Mouse (Mus musculus): ENCODE data around the gene Cdca5. TPM values are rescaled to one million over a fixed set of nuclear protein-coding genes. Genes with fewer than 3 reads are reported as not detected.

The Cdca5 gene
- polyA plus RNA-seq, 1 experiment from 2014 or later: 0.73 TPM

Other genes starting within 250 kb of the Cdca5 start
- gene Frmd8, start 209.7 kb upstream of the Cdca5 start, polyA plus RNA-seq (2014; fragmentation: Illumina TruSeq; extraction: RNeasy Lipid Tissue Mini Kit (QIAGEN cat#74804); ENCODE audit: insufficient read depth, low read depth, low replicate concordance): 15.0 TPM
- gene Slc25a45, start 207.2 kb upstream of the Cdca5 start, polyA plus RNA-seq (2014; fragmentation: Illumina TruSeq; extraction: RNeasy Lipid Tissue Mini Kit (QIAGEN cat#74804); ENCODE audit: insufficient read depth, low read depth, low replicate concordance): 10.0 TPM
- 0.60 TPM for gene Tigd3, start 190.8 kb upstream of the Cdca5 start, polyA plus RNA-seq (2014; fragmentation: Illumina TruSeq; extraction: RNeasy Lipid Tissue Mini Kit (QIAGEN cat#74804); ENCODE audit: insufficient read depth, low read depth, low replicate concordance)
- 39.4 TPM for gene Dpf2, start 172.0 kb upstream of the Cdca5 start, polyA plus RNA-seq (2014; fragmentation: Illumina TruSeq; extraction: RNeasy Lipid Tissue Mini Kit (QIAGEN cat#74804); ENCODE audit: insufficient read depth, low read depth, low replicate concordance)
- gene Cdc42ep2, start 160.2 kb upstream of the Cdca5 start, polyA plus RNA-seq (2014; fragmentation: Illumina TruSeq; extraction: RNeasy Lipid Tissue Mini Kit (QIAGEN cat#74804); ENCODE audit: insufficient read depth, low read depth, low replicate concordance): 15.7 TPM
- 10.7 TPM for gene Pola2, start 120.8 kb upstream of the Cdca5 start, polyA plus RNA-seq (2014; fragmentation: Illumina TruSeq; extraction: RNeasy Lipid Tissue Mini Kit (QIAGEN cat#74804); ENCODE audit: insufficient read depth, low read depth, low replicate concordance)
- gene Slc22a20, start 98.8 kb upstream of the Cdca5 start, polyA plus RNA-seq (2014; fragmentation: Illumina TruSeq; extraction: RNeasy Lipid Tissue Mini Kit (QIAGEN cat#74804); ENCODE audit: insufficient read depth, low read depth, low replicate concordance): not detected
- 30.1 TPM for gene Capn1, start 69.1 kb upstream of the Cdca5 start, polyA plus RNA-seq (2014; fragmentation: Illumina TruSeq; extraction: RNeasy Lipid Tissue Mini Kit (QIAGEN cat#74804); ENCODE audit: insufficient read depth, low read depth, low replicate concordance)
- 23.8 TPM for gene Syvn1, start 38.4 kb upstream of the Cdca5 start, polyA plus RNA-seq (2014; fragmentation: Illumina TruSeq; extraction: RNeasy Lipid Tissue Mini Kit (QIAGEN cat#74804); ENCODE audit: insufficient read depth, low read depth, low replicate concordance)
- gene Mrpl49, start 27.2 kb upstream of the Cdca5 start, polyA plus RNA-seq (2014; fragmentation: Illumina TruSeq; extraction: RNeasy Lipid Tissue Mini Kit (QIAGEN cat#74804); ENCODE audit: insufficient read depth, low read depth, low replicate concordance): 25.9 TPM
- gene Fau, start 27.1 kb upstream of the Cdca5 start, polyA plus RNA-seq (2014; fragmentation: Illumina TruSeq; extraction: RNeasy Lipid Tissue Mini Kit (QIAGEN cat#74804); ENCODE audit: insufficient read depth, low read depth, low replicate concordance): 2,086 TPM
- 21.2 TPM for gene Znhit2, start 23.8 kb upstream of the Cdca5 start, polyA plus RNA-seq (2014; fragmentation: Illumina TruSeq; extraction: RNeasy Lipid Tissue Mini Kit (QIAGEN cat#74804); ENCODE audit: insufficient read depth, low read depth, low replicate concordance)
- 10.4 TPM for gene Tm7sf2, start 16.6 kb upstream of the Cdca5 start, polyA plus RNA-seq (2014; fragmentation: Illumina TruSeq; extraction: RNeasy Lipid Tissue Mini Kit (QIAGEN cat#74804); ENCODE audit: insufficient read depth, low read depth, low replicate concordance)
- gene Vps51, start 7.8 kb upstream of the Cdca5 start, polyA plus RNA-seq (2014; fragmentation: Illumina TruSeq; extraction: RNeasy Lipid Tissue Mini Kit (QIAGEN cat#74804); ENCODE audit: insufficient read depth, low read depth, low replicate concordance): 30.5 TPM
- gene Tmem262, start 5.0 kb upstream of the Cdca5 start, polyA plus RNA-seq (2014; fragmentation: Illumina TruSeq; extraction: RNeasy Lipid Tissue Mini Kit (QIAGEN cat#74804); ENCODE audit: insufficient read depth, low read depth, low replicate concordance): not detected
- not detected for gene Gm28374, start 2.7 kb upstream of the Cdca5 start, polyA plus RNA-seq (2014; fragmentation: Illumina TruSeq; extraction: RNeasy Lipid Tissue Mini Kit (QIAGEN cat#74804); ENCODE audit: insufficient read depth, low read depth, low replicate concordance)
- gene Zfpl1, start within 50 bp of the Cdca5 start, polyA plus RNA-seq (2014; fragmentation: Illumina TruSeq; extraction: RNeasy Lipid Tissue Mini Kit (QIAGEN cat#74804); ENCODE audit: insufficient read depth, low read depth, low replicate concordance): 30.3 TPM
- gene AC131692.1, start 9.4 kb downstream of the Cdca5 start, polyA plus RNA-seq (2014; fragmentation: Illumina TruSeq; extraction: RNeasy Lipid Tissue Mini Kit (QIAGEN cat#74804); ENCODE audit: insufficient read depth, low read depth, low replicate concordance): not detected
- gene Naaladl1, start 20.8 kb downstream of the Cdca5 start, polyA plus RNA-seq (2014; fragmentation: Illumina TruSeq; extraction: RNeasy Lipid Tissue Mini Kit (QIAGEN cat#74804); ENCODE audit: insufficient read depth, low read depth, low replicate concordance): not detected
- gene Sac3d1, start 33.7 kb downstream of the Cdca5 start, polyA plus RNA-seq (2014; fragmentation: Illumina TruSeq; extraction: RNeasy Lipid Tissue Mini Kit (QIAGEN cat#74804); ENCODE audit: insufficient read depth, low read depth, low replicate concordance): 9.6 TPM
- gene Snx15, start 43.3 kb downstream of the Cdca5 start, polyA plus RNA-seq (2014; fragmentation: Illumina TruSeq; extraction: RNeasy Lipid Tissue Mini Kit (QIAGEN cat#74804); ENCODE audit: insufficient read depth, low read depth, low replicate concordance): 19.4 TPM
- 4.7 TPM for gene Batf2, start 56.0 kb downstream of the Cdca5 start, polyA plus RNA-seq (2014; fragmentation: Illumina TruSeq; extraction: RNeasy Lipid Tissue Mini Kit (QIAGEN cat#74804); ENCODE audit: insufficient read depth, low read depth, low replicate concordance)
- gene Arl2, start 56.6 kb downstream of the Cdca5 start, polyA plus RNA-seq (2014; fragmentation: Illumina TruSeq; extraction: RNeasy Lipid Tissue Mini Kit (QIAGEN cat#74804); ENCODE audit: insufficient read depth, low read depth, low replicate concordance): 47.3 TPM
- 0.18 TPM for gene Majin, start 99.4 kb downstream of the Cdca5 start, polyA plus RNA-seq (2014; fragmentation: Illumina TruSeq; extraction: RNeasy Lipid Tissue Mini Kit (QIAGEN cat#74804); ENCODE audit: insufficient read depth, low read depth, low replicate concordance)
- gene Gpha2, start 141.4 kb downstream of the Cdca5 start, polyA plus RNA-seq (2014; fragmentation: Illumina TruSeq; extraction: RNeasy Lipid Tissue Mini Kit (QIAGEN cat#74804); ENCODE audit: insufficient read depth, low read depth, low replicate concordance): 0.64 TPM
- 22.8 TPM for gene Ppp2r5b, start 150.9 kb downstream of the Cdca5 start, polyA plus RNA-seq (2014; fragmentation: Illumina TruSeq; extraction: RNeasy Lipid Tissue Mini Kit (QIAGEN cat#74804); ENCODE audit: insufficient read depth, low read depth, low replicate concordance)
- 6.0 TPM for gene Atg2a, start 156.7 kb downstream of the Cdca5 start, polyA plus RNA-seq (2014; fragmentation: Illumina TruSeq; extraction: RNeasy Lipid Tissue Mini Kit (QIAGEN cat#74804); ENCODE audit: insufficient read depth, low read depth, low replicate concordance)
- gene Ehd1, start 191.7 kb downstream of the Cdca5 start, polyA plus RNA-seq (2014; fragmentation: Illumina TruSeq; extraction: RNeasy Lipid Tissue Mini Kit (QIAGEN cat#74804); ENCODE audit: insufficient read depth, low read depth, low replicate concordance): 75.5 TPM
- 44.0 TPM for gene Cdc42bpg, start 221.5 kb downstream of the Cdca5 start, polyA plus RNA-seq (2014; fragmentation: Illumina TruSeq; extraction: RNeasy Lipid Tissue Mini Kit (QIAGEN cat#74804); ENCODE audit: insufficient read depth, low read depth, low replicate concordance)
- gene Men1, start 250.0 kb downstream of the Cdca5 start, polyA plus RNA-seq (2014; fragmentation: Illumina TruSeq; extraction: RNeasy Lipid Tissue Mini Kit (QIAGEN cat#74804); ENCODE audit: insufficient read depth, low read depth, low replicate concordance): 16.7 TPM